Mouse (Mus musculus) forebrain, embryonic 11.5 days (tissue): ENCODE measurements around the gene Dpf2. TPM values are rescaled to one million over a fixed set of nuclear protein-coding genes. Genes with fewer than 3 reads are reported as not detected.

ENCODE experiments used
- ATAC-seq: fragments of 200-750 bp; cut with Nextera tagmentation; replicated peaks from 2 replicates; pipeline ENCODE4 v1.8.0; 2017; ENCODE audit warnings: moderate TSS enrichment; ENCODE audit not compliant: low FRiP score
- DNase-seq: peaks from one replicate; pipeline ENCODE4 v3.0.0-alpha.2; 2017; ENCODE audit warnings: low spot score
- H3K27ac ChIP-seq: fragments of 300-500 bp; sonication (generic); 2 replicates; pipeline ENCODE4 v1.5.1; 2014; ENCODE audit warnings: low read depth, low read length
- H3K27me3 ChIP-seq: fragments of 300-500 bp; sonication (generic); 2 replicates; pipeline ENCODE4 v1.6.1; 2014; ENCODE audit warnings: mild to moderate bottlenecking, low read length, mixed read lengths; ENCODE audit not compliant: control insufficient read depth, insufficient read depth
- H3K36me3 ChIP-seq: fragments of 300-500 bp; sonication (generic); 2 replicates; pipeline ENCODE4 v1.6.1; 2014; ENCODE audit warnings: mild to moderate bottlenecking, low read length, moderate library complexity, mixed read lengths; ENCODE audit not compliant: control insufficient read depth, insufficient read depth
- H3K4me1 ChIP-seq: fragments of 300-500 bp; sonication (generic); replicated peaks from 2 replicates; pipeline ENCODE4 v1.6.1; 2014; ENCODE audit warnings: low read length, mixed read lengths; ENCODE audit not compliant: control insufficient read depth, insufficient read depth
- H3K4me2 ChIP-seq: fragments of 300-500 bp; sonication (generic); 2 replicates; pipeline ENCODE4 v1.6.1; 2014; ENCODE audit warnings: low read depth, mild to moderate bottlenecking, low read length, moderate library complexity, mixed read lengths; ENCODE audit not compliant: severe bottlenecking
- H3K4me3 ChIP-seq: fragments of 300-500 bp; sonication (generic); 2 replicates; pipeline ENCODE4 v1.5.1; 2014; ENCODE audit warnings: low read depth, low read length
- H3K9ac ChIP-seq: fragments of 300-500 bp; sonication (generic); 2 replicates; pipeline ENCODE4 v1.6.1; 2014; ENCODE audit warnings: low read length
- H3K9me3 ChIP-seq: fragments of 300-500 bp; sonication (generic); 2 replicates; pipeline ENCODE4 v1.6.1; 2016; ENCODE audit warnings: low read length, mixed read lengths; ENCODE audit not compliant: control insufficient read depth
- WGBS: fragments of 180-500 bp; shearing (Covaris S2); extraction: QIAGEN DNeasy Blood & Tissue Kit; methylation state at CpG from one replicate; pipeline ENCODE4 v1.1.7; 2014; 5-methylcytosine and 5-hydroxymethylcytosine counted together
- polyA plus RNA-seq: library from polyadenylated mRNA; unstranded; fragments of >200 nt; fragmentation: Nextera tagmentation; extraction: Ambion mirVana; gene quantifications from 2 replicates; pipeline ENCODE4 v1.2.1, GENCODE M21; 2014

Gene Dpf2
- polyA plus RNA-seq, 1 experiment from 2014 or later, result 232 TPM

DNA sequence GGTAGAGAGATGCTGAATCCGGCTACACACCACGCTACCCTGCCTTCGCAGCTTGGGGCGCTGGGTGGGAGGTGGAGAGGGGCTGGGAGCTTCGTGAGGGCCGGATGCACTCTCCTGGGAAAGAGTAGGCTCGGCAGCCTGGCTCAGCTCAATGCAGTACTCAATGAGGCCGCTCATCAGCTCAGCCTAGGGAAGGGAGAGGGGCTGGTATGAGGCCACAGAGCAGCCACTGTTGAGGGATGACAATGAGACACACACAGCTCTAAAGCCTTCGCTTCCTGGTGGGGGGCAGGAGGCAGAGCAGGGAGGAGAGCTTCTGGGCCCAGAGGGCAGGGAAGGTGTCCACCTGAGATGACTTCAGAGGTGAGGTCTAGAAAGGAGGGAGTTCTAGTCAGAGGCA, 56.2 kb downstream of the Dpf2 start:
- 78% methylated on average over 9 of the region's 9 CpGs for WGBS
- no peak for ATAC-seq
- no peak overlapping the region for H3K27ac ChIP-seq

DNA sequence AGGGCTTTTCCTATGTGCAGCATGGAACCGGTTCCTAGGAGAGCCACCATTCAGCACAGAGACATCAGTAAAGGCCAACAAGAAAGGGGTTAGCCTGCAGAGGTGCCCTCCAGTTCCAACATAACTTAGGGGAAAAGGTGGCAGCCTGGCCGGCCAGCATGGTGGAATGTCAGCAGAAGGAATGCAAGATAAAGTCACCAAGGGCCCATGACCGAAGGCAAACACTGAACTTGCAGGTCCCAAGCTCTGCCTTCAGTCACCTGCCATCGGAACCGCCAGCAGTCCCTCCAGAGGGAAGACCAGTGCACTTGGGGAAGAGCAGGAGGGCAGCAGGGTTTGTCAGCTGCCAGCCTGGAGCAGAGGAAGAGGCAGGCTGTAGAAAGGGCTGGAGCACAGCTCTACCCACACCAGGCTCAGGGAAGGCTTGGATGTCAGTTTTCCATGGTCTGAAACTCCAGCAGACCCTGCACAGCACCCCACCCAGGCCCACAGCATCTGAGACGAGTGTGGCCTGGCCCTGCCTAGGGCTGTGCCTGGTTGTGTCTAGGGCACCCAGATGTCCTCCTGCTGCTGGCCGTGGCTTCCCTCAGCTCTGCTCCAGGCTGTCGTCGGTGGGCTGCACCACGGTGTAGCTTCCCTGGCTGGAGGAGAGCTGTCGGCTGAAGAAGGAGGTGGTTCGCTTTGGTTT, 60.6 kb downstream of the Dpf2 start:
- Histone ChIP-seq H3K4me1 (peaks cover 28% of the 10 kb centered on the region), H3K9ac (no peak overlapping the region), H3K9me3 (no peaks in the 10 kb centered on the region), H3K4me2 (no peak overlapping the region), H3K36me3 (no peaks in the 10 kb centered on the region; the same call in 1 of the 2 replicates), H3K4me3 (no peak overlapping the region), H3K27ac (no peak overlapping the region), H3K27me3 (no peaks in the 10 kb centered on the region)
- 88% methylated on average over 12 of the region's 12 CpGs for WGBS
- no peak for ATAC-seq
- no peak for DNase-seq

More for the DNA sequence above, 56.2 kb downstream of the Dpf2 start:
- Histone ChIP-seq H3K4me2 (no peak overlapping the region), H3K36me3 (no peaks in the 10 kb centered on the region; the same call in 1 of the 2 replicates), H3K4me1 (no peaks in the 10 kb centered on the region), H3K9me3 (no peaks in the 10 kb centered on the region), H3K27me3 (no peaks in the 10 kb centered on the region), H3K9ac (no peak overlapping the region), H3K4me3 (no peak overlapping the region)
- no peak for DNase-seq

DNA sequence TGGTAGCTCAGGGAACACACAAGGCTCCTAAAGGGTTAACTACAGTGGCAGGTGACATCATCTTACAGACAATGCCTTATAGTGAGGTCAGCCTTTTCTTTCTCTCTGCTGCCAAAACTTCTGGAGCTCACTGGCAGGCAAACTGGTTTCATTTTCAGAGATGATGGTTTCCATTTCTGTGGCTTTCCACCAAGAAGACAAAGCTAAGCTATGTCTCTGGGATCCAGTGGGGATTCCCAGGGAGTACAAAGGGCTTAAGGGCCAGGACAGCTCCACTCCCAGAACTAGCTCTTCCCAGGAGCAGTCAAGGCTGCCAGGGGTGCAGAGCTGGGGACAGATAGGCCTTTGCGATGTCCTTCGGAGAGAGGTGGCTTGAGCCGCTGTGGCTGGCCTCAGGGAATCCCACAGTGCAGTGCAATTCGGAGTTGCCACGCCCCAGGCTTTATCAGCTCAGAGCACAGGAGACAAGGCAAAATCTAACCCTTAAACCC, 61.3 kb downstream of the Dpf2 start:
- no peak for ATAC-seq
- H3K27ac ChIP-seq, result no peak overlapping the region
- no peak overlapping the region for H3K4me2 ChIP-seq
- H3K27me3 ChIP-seq, result no peaks in the 10 kb centered on the region
- H3K4me1 ChIP-seq, result peaks cover 35% of the 10 kb centered on the region
- H3K9me3 ChIP-seq, result no peaks in the 10 kb centered on the region
- 67% methylated on average over 5 of the region's 5 CpGs for WGBS
- 0 out of 2 replicates have a peak overlapping the region, but pooled peaks have one; percentile 12 for H3K9ac ChIP-seq
- no peak overlapping the region for H3K4me3 ChIP-seq
- no peak for DNase-seq
- no peaks in the 10 kb centered on the region; the same call in 1 of the 2 replicates for H3K36me3 ChIP-seq

DNA sequence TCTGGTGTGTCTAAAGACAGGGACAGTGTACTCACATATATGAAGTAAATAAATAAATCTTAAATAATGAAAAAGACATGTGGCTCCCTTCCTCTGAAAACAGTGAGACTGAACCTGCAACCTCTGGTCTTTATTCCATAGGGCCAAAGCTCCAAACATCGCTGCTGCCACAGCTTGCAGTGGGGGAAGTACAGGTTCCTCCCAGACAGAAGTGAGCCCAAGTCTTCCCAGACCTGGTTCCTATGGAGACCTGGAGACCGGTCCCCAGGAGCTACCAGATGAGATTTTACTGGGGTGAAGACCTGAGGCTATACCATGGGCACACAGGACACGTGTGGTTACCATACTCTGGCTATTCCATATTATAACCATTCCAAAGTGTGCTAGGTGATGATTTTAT, 62.0 kb downstream of the Dpf2 start:
- peaks cover 35% of the 10 kb centered on the region for H3K4me1 ChIP-seq
- no peaks in the 10 kb centered on the region; the same call in 1 of the 2 replicates for H3K36me3 ChIP-seq
- H3K9ac ChIP-seq, result no peak overlapping the region
- H3K4me2 ChIP-seq, result no peak overlapping the region
- H3K4me3 ChIP-seq, result no peak overlapping the region
- 85% methylated on average over 3 of the region's 3 CpGs for WGBS
- no peaks in the 10 kb centered on the region for H3K27me3 ChIP-seq
- ATAC-seq (no peak), DNase-seq (no peak)
- H3K27ac ChIP-seq, result no peak overlapping the region
- no peaks in the 10 kb centered on the region for H3K9me3 ChIP-seq

DNA sequence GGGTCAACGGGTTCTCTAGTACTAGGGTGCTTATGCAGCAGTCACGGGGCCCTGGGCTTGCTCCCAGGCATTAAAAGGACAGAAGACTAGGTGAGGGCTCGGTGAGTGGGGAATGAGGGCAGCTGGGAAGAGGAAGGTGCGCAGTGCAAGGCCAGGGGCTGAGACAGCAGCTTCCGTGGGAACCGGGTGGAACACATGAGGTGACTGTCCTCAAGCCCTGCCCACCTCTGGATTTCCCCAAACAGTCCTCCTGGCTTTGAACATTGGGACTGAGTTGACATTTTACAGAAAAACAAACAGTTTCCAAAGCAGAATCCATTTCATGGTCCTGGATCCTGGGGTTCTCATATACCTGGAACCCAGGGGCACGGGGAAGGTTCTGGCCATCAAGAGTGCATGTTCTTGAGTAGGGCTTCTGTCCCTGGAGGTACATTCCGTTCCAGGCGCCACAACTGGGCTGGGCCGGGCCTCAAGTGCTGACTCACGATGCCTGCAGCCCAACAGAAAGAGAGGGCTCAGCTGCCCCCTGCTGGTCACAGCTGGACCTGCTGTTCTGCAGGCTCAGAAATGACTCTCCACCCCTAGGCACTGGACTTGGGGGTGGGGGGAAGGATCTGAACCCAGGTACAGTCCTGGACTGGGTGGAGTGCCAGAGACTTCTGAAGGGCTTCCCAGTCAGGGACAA, 62.8 kb downstream of the Dpf2 start:
- no peak overlapping the region for H3K4me3 ChIP-seq
- no peak overlapping the region; the same call in 1 of the 2 replicates for H3K4me2 ChIP-seq
- H3K9me3 ChIP-seq, result no peaks in the 10 kb centered on the region
- no peaks in the 10 kb centered on the region for H3K36me3 ChIP-seq
- peaks cover 40% of the 10 kb centered on the region for H3K4me1 ChIP-seq
- ATAC-seq, result peak; percentile 40
- no peak overlapping the region; the same call in 1 of the 2 replicates for H3K9ac ChIP-seq
- WGBS, result 32% methylated on average over 11 of the region's 11 CpGs
- no peaks in the 10 kb centered on the region for H3K27me3 ChIP-seq
- no peak overlapping the region for H3K27ac ChIP-seq
- DNase-seq, result peak; percentile 94

DNA sequence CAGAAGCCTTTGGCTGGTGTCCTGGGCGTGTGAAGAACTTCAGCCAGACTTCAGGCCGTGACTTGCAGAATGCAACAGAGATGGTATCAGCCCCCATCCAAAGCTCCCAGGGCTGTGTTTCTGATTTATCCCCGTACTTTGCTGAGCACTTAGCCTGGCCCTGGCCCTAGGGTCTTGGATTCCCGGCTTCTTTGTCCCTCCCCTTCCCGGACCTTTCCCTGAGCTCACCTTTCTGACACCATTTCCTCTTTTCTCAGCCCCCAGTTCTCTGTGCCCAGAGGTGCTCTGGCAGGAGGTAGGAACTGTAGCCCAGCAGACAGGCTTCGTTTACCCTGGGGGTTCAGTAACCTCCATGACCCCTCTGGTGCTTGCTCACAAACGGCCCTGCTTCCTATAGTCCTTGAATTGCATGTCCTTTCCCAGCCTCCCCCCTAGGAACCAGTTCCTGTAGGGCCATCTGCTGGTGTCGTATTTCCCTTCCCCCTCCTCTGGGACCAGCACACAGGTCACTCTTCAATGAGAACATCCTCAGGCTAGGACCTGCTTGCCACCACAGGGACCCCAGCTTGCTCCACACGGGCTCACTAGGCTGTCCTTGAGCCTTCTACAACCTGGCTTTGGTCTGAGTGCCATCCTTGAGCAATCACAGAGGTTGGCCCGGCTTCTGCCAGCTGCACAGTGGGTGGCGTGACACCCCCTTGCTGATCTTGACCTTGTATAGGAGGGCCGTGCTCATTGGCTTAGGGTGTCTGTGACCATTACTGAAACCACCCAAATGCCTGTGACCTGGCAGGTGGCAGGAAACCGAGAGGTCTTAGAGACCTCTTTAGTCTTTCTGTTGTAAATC, 63.8 kb downstream of the Dpf2 start:
- WGBS, result 46% methylated on average over 13 of the region's 13 CpGs
- Histone ChIP-seq H3K9ac (no peak overlapping the region), H3K9me3 (no peaks in the 10 kb centered on the region), H3K27me3 (no peaks in the 10 kb centered on the region), H3K4me1 (peaks cover 47% of the 10 kb centered on the region), H3K4me3 (no peak overlapping the region), H3K27ac (no peak overlapping the region), H3K4me2 (no peak overlapping the region), H3K36me3 (no peaks in the 10 kb centered on the region)
- DNase-seq, result peak; percentile 58
- ATAC-seq, result no peak

DNA sequence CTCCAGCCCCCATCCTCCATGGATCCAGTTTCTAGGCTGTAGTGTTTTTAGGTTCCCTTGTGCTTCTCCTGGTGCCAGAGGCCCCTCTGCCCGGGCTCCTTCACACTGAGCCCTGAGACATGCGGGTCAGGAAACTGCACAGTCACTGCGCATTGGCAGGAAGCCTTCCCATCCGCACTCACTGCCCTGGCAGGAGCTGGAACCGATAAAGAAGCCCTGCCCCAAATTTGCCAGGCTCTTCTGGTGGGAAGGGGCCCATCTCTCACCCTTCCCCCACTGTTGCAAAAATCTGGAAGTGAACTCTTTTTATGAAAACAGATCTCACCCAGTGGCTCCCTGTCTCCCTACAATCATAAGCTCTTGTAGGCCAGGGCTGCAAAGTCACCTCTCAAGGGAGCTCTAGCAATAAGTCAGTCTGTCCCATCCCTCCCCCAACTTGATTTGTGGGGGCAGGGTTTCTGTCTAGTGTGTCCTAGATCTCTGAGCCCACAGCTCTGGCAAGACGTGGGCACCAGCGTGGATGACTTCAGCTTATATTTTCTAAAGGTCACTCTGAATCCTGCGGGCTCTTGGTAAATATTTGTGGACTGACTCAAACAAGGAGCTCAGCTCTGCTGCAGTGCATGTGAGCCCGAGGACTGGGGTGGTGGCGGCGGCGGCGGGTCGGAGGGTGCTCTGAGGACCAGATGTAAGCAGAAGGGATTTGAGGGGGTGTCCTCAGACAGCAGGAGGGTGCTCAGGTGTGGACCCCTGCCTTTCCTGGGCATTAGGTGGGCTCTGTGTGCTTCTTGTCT, 64.6 kb downstream of the Dpf2 start:
- Histone ChIP-seq H3K27ac (peak overlapping the region; percentile 97; the same call in 1 of the 2 replicates), H3K36me3 (no peaks in the 10 kb centered on the region), H3K27me3 (no peaks in the 10 kb centered on the region), H3K4me1 (peaks cover 54% of the 10 kb centered on the region), H3K9ac (peak overlapping the region; percentile 37), H3K9me3 (no peaks in the 10 kb centered on the region), H3K4me3 (no peak overlapping the region), H3K4me2 (peak overlapping the region; percentile 11; the same call in 1 of the 2 replicates)
- 68% methylated on average over 14 of the region's 14 CpGs for WGBS
- DNase-seq, result no peak
- ATAC-seq, result no peak
